Mouse (Mus musculus): ENCODE measurements around the gene Galnt9. TPM values are rescaled to one million over a fixed set of nuclear protein-coding genes. Genes with fewer than 3 reads are reported as not detected.

Galnt9 gene
- polyA plus RNA-seq, 1 experiment from 2014 or later: not detected

DNA sequence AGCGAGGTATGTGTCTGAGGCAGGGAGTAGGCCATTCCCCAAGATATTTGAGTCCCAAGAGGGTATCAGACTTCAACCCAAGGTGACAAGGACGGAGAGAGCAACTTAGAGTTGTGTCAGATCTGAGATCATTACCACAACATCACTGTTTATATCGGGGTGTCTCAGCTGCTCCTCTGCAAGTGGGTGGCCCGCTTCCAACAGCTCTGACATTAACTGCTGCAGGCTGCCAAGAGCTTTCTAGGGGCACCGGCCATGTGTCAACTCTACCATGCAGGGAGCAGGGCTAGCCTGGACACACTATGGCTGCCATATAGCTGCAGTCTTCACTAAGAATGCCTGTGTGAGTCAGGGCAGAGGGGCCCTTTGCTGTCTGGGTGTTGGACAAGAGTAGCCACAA, 65.7 kb downstream of the Galnt9 start:
- no peaks in the 10 kb centered on the region for H3K9me3 ChIP-seq (ENCODE audit: control insufficient read depth, low read length)
- H3K4me1 ChIP-seq (ENCODE audit: control insufficient read depth, insufficient read depth, low read length): 0 out of 2 replicates have a peak, but pooled peaks cover 9% of the 10 kb centered on the region
- ATAC-seq (ENCODE audit: insufficient number of reproducible peaks, low FRiP score, low TSS enrichment, low read depth) (no peak), DNase-seq (ENCODE audit: low spot score) (no peak)
- H3K4me3 ChIP-seq (ENCODE audit: low read depth, low read length): no peak overlapping the region
- WGBS: 65% methylated on average over 5 of the region's 5 CpGs
- no peak overlapping the region for H3K27ac ChIP-seq (replicated peaks; ENCODE audit: low read depth, low read length)
- H3K9ac ChIP-seq (ENCODE audit: low read length): no peak overlapping the region
- H3K27me3 ChIP-seq (ENCODE audit: control insufficient read depth, insufficient read depth, low read length): no peaks in the 10 kb centered on the region
- no peaks in the 10 kb centered on the region for H3K36me3 ChIP-seq (ENCODE audit: control insufficient read depth, insufficient read depth, low read length)
- H3K4me2 ChIP-seq (ENCODE audit: low read depth, severe bottlenecking): no peak overlapping the region

DNA sequence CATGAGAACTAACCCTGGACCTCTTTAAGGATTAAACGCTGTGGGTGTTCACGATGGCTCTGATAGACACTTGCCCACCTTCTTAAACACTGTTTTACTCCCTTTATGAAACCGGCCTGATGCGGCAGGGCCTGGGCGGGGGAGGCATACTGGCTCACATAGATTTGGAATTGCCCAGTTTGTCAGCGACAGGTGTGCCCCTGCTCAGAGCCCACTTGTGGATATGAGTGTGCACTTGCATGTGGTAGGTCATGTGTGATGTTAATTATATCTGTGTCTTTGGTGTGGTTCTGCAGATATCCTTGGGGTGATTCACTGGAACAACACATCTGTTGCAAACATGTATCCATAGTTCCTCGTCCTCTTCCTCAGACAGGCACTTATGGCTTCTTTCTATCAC, 66.3 kb downstream of the Galnt9 start:
- H3K4me3 ChIP-seq (ENCODE audit: low read depth, low read length): no peak overlapping the region
- H3K4me1 ChIP-seq (ENCODE audit: control insufficient read depth, insufficient read depth, low read length): 0 out of 2 replicates have a peak, but pooled peaks cover 9% of the 10 kb centered on the region
- no peak for ATAC-seq (ENCODE audit: insufficient number of reproducible peaks, low FRiP score, low TSS enrichment, low read depth)
- H3K36me3 ChIP-seq (ENCODE audit: control insufficient read depth, insufficient read depth, low read length): no peaks in the 10 kb centered on the region
- no peak for DNase-seq (ENCODE audit: low spot score)
- no peaks in the 10 kb centered on the region for H3K27me3 ChIP-seq (ENCODE audit: control insufficient read depth, insufficient read depth, low read length)
- 83% methylated on average over 7 of the region's 7 CpGs for WGBS
- H3K9ac ChIP-seq (ENCODE audit: low read length): no peak overlapping the region
- no peaks in the 10 kb centered on the region for H3K9me3 ChIP-seq (ENCODE audit: control insufficient read depth, low read length)
- no peak overlapping the region for H3K27ac ChIP-seq (replicated peaks; ENCODE audit: low read depth, low read length)
- no peak overlapping the region for H3K4me2 ChIP-seq (ENCODE audit: low read depth, severe bottlenecking)

GRCm38 (mm10) chr5:110611435-110612158, 67.4 kb downstream of the Galnt9 start:
- WGBS: 44% methylated on average over 5 of the region's 5 CpGs
- Histone ChIP-seq H3K36me3 (ENCODE audit: control insufficient read depth, insufficient read depth, low read length) (no peaks in the 10 kb centered on the region), H3K4me3 (ENCODE audit: low read depth, low read length) (no peak overlapping the region), H3K27me3 (ENCODE audit: control insufficient read depth, insufficient read depth, low read length) (no peaks in the 10 kb centered on the region), H3K4me2 (ENCODE audit: low read depth, severe bottlenecking) (no peak overlapping the region), H3K9me3 (ENCODE audit: control insufficient read depth, low read length) (no peaks in the 10 kb centered on the region), H3K4me1 (ENCODE audit: control insufficient read depth, insufficient read depth, low read length) (0 out of 2 replicates have a peak, but pooled peaks cover 9% of the 10 kb centered on the region), H3K9ac (ENCODE audit: low read length) (no peak overlapping the region), H3K27ac (replicated peaks; ENCODE audit: low read depth, low read length) (no peak overlapping the region)
- DNase-seq (ENCODE audit: low spot score) (peak; percentile 42), ATAC-seq (ENCODE audit: insufficient number of reproducible peaks, low FRiP score, low TSS enrichment, low read depth) (peak; percentile 42; the same call in 1 of the 2 replicates)

DNA sequence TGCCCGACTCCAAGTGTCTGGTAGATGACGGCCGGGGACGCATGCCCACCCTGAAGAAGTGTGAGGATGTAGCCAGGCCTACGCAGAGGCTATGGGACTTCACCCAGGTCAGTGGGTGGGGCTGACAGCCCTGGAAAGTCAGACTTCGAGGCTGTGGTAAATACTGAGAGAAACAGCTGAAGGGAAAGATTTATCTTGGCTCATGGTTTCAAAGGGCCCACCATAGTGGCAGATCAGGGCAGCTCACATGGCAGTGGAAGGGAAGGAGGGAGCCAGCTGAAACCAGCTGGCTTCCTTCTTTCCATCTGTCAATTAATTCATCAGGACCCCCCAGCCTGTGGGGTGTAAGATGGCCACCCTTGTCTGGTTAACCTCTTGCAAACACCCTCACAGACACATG, 75.1 kb downstream of the Galnt9 start:
- Histone ChIP-seq H3K27me3 (ENCODE audit: control insufficient read depth, insufficient read depth, low read length) (no peaks in the 10 kb centered on the region), H3K27ac (replicated peaks; ENCODE audit: low read depth, low read length) (no peak overlapping the region), H3K4me2 (ENCODE audit: low read depth, severe bottlenecking) (no peak overlapping the region), H3K4me3 (ENCODE audit: low read depth, low read length) (no peak overlapping the region), H3K9me3 (ENCODE audit: control insufficient read depth, low read length) (no peaks in the 10 kb centered on the region), H3K36me3 (ENCODE audit: control insufficient read depth, insufficient read depth, low read length) (no peaks in the 10 kb centered on the region), H3K9ac (ENCODE audit: low read length) (no peak overlapping the region), H3K4me1 (ENCODE audit: control insufficient read depth, insufficient read depth, low read length) (no peaks in the 10 kb centered on the region)
- WGBS: 84% methylated on average over 6 of the region's 6 CpGs
- ATAC-seq (ENCODE audit: insufficient number of reproducible peaks, low FRiP score, low TSS enrichment, low read depth) (no peak), DNase-seq (ENCODE audit: low spot score) (no peak)

DNA sequence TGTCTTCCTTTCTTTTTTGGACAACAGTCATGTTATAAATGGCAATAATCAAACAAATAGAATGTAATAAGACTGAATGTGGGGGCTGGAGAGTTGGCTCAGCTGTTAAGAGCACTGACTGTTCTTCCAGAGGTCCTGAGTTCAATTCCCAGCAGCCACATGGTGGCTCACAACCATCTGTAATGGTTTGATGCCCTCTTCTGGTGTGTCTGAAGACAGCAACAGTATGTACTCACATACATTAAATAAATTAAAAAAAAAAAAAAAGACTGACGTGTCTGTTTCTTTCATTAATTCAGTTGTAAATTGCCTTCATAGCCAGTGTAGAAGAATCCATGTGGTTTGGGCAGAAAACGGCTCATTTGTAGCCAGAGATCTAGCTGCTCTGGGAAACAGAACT, 80.2 kb downstream of the Galnt9 start:
- no peak overlapping the region for H3K4me3 ChIP-seq (ENCODE audit: low read depth, low read length)
- ATAC-seq (ENCODE audit: insufficient number of reproducible peaks, low FRiP score, low TSS enrichment, low read depth) (no peak), DNase-seq (ENCODE audit: low spot score) (no peak)
- no peaks in the 10 kb centered on the region for H3K9me3 ChIP-seq (ENCODE audit: control insufficient read depth, low read length)
- 83% methylated on average over 2 of the region's 2 CpGs for WGBS
- H3K4me2 ChIP-seq (ENCODE audit: low read depth, severe bottlenecking): no peak overlapping the region
- no peak overlapping the region for H3K27ac ChIP-seq (replicated peaks; ENCODE audit: low read depth, low read length)
- H3K9ac ChIP-seq (ENCODE audit: low read length): no peak overlapping the region
- no peaks in the 10 kb centered on the region for H3K36me3 ChIP-seq (ENCODE audit: control insufficient read depth, insufficient read depth, low read length)
- H3K4me1 ChIP-seq (ENCODE audit: control insufficient read depth, insufficient read depth, low read length): no peaks in the 10 kb centered on the region; the same call in 1 of the 2 replicates
- H3K27me3 ChIP-seq (ENCODE audit: control insufficient read depth, insufficient read depth, low read length): no peaks in the 10 kb centered on the region

DNA sequence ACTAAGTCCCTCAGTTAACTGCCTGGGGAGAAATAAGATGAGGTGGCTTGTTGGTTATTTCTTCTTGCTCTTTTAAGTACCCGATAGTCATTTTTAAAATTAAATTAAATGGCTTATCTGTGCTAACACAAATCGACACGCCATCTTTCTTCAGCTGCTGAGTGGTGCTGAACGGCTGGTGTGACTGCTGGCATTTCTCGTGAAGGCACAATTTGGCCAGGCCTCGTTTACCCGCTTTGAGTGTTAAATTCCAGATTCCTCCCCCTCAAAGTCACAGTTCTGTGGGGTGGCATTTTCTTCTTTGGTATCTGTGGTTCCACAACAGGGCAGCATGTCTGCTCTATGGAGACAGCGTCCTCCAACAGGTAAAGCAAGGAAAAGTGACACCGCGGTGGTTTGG, 83.2 kb downstream of the Galnt9 start:
- ATAC-seq (ENCODE audit: insufficient number of reproducible peaks, low FRiP score, low TSS enrichment, low read depth) (no peak), DNase-seq (ENCODE audit: low spot score) (no peak)
- H3K4me2 ChIP-seq (ENCODE audit: low read depth, severe bottlenecking): no peak overlapping the region
- 55% methylated on average over 10 of the region's 10 CpGs for WGBS
- no peak overlapping the region for H3K27ac ChIP-seq (replicated peaks; ENCODE audit: low read depth, low read length)
- no peaks in the 10 kb centered on the region; the same call in 1 of the 2 replicates for H3K4me1 ChIP-seq (ENCODE audit: control insufficient read depth, insufficient read depth, low read length)
- no peaks in the 10 kb centered on the region for H3K36me3 ChIP-seq (ENCODE audit: control insufficient read depth, insufficient read depth, low read length)
- H3K4me3 ChIP-seq (ENCODE audit: low read depth, low read length): no peak overlapping the region
- no peaks in the 10 kb centered on the region for H3K9me3 ChIP-seq (ENCODE audit: control insufficient read depth, low read length)
- no peaks in the 10 kb centered on the region for H3K27me3 ChIP-seq (ENCODE audit: control insufficient read depth, insufficient read depth, low read length)
- H3K9ac ChIP-seq (ENCODE audit: low read length): no peak overlapping the region

GRCm38 (mm10) chr5:110628156-110628555, 84.0 kb downstream of the Galnt9 start:
- ATAC-seq (ENCODE audit: insufficient number of reproducible peaks, low FRiP score, low TSS enrichment, low read depth) (no peak), DNase-seq (ENCODE audit: low spot score) (no peak)
- Histone ChIP-seq H3K9me3 (ENCODE audit: control insufficient read depth, low read length) (no peaks in the 10 kb centered on the region), H3K36me3 (ENCODE audit: control insufficient read depth, insufficient read depth, low read length) (no peaks in the 10 kb centered on the region), H3K4me3 (ENCODE audit: low read depth, low read length) (no peak overlapping the region), H3K9ac (ENCODE audit: low read length) (no peak overlapping the region), H3K27me3 (ENCODE audit: control insufficient read depth, insufficient read depth, low read length) (no peaks in the 10 kb centered on the region), H3K4me1 (ENCODE audit: control insufficient read depth, insufficient read depth, low read length) (no peaks in the 10 kb centered on the region; the same call in 1 of the 2 replicates), H3K4me2 (ENCODE audit: low read depth, severe bottlenecking) (peak overlapping the region; percentile 22; the same call in 1 of the 2 replicates), H3K27ac (replicated peaks; ENCODE audit: low read depth, low read length) (no peak overlapping the region)
- WGBS: 15% methylated on average over 19 of the region's 19 CpGs

GRCm38 (mm10) chr5:110629525-110630120, 85.5 kb downstream of the Galnt9 start:
- Histone ChIP-seq H3K36me3 (ENCODE audit: control insufficient read depth, insufficient read depth, low read length) (no peaks in the 10 kb centered on the region), H3K4me3 (ENCODE audit: low read depth, low read length) (no peak overlapping the region), H3K27ac (replicated peaks; ENCODE audit: low read depth, low read length) (no peak overlapping the region), H3K9ac (ENCODE audit: low read length) (no peak overlapping the region), H3K27me3 (ENCODE audit: control insufficient read depth, insufficient read depth, low read length) (no peaks in the 10 kb centered on the region), H3K9me3 (ENCODE audit: control insufficient read depth, low read length) (no peaks in the 10 kb centered on the region), H3K4me2 (ENCODE audit: low read depth, severe bottlenecking) (no peak overlapping the region), H3K4me1 (ENCODE audit: control insufficient read depth, insufficient read depth, low read length) (no peaks in the 10 kb centered on the region; the same call in 1 of the 2 replicates)
- DNase-seq (ENCODE audit: low spot score) (no peak), ATAC-seq (ENCODE audit: insufficient number of reproducible peaks, low FRiP score, low TSS enrichment, low read depth) (no peak)
- 84% methylated on average over 2 of the region's 2 CpGs for WGBS
